Mouse (Mus musculus) adipocyte (in vitro differentiated cells): ENCODE results near the gene Cdc6.

ENCODE experiments used
- DNase-seq: peaks from one replicate; pipeline ENCODE4 v3.0.0-alpha.2; 2016; ENCODE audit warnings: low spot score

Gene Cdc6

GRCm38 (mm10) chr11:98943741-98944461, 36.3 kb downstream of the Cdc6 start:
- peak; percentile 55 for DNase-seq

- DNase-seq, result no peak
These were observed 37.5 kb downstream of the Cdc6 start for GRCm38 (mm10) chr11:98944897-98945604.

- DNase-seq, result peak; percentile 61
These were observed 38.0 kb downstream of the Cdc6 start for GRCm38 (mm10) chr11:98945605-98945977.

DNA sequence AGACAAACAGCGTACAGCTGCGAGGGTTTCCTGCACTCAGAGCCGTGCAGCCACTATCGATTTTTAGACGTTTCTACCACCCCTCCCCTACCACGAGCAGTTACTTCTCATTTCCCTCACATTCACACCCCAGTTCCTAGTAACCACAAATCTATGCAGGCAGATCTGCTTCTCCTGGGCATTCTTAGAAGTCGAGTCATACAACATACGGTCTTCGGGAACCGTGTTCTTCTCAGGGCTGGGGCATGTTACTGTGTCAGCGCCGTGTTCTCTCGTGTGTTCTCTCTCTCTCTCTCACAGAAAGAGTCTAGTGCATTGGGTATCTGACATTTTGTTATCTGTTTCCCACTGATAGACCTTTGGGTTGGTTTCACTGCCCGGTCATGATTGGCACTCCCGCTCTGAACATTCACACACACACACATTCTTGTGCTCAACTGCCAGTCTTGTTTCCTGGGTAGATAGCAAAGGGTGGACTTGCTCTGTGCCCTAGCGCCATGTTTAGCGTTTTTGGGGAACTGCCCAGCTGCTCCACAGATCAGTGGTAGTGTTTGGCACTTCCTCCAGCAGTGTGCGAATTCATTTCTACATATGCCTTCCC, 40.5 kb downstream of the Cdc6 start:
- DNase-seq, result peak; percentile 72

- DNase-seq, result no peak
These were observed 41.8 kb downstream of the Cdc6 start for GRCm38 (mm10) chr11:98949242-98949957.

- DNase-seq, result peak; percentile 60
These were observed 42.4 kb downstream of the Cdc6 start for GRCm38 (mm10) chr11:98949958-98950460.

- no peak for DNase-seq
These were observed 42.9 kb downstream of the Cdc6 start for GRCm38 (mm10) chr11:98950484-98950883.

- peak; percentile 97 for DNase-seq
These were observed 43.7 kb downstream of the Cdc6 start for GRCm38 (mm10) chr11:98951026-98951906.

GRCm38 (mm10) chr11:98952111-98952510, 44.5 kb downstream of the Cdc6 start:
- no peak for DNase-seq

GRCm38 (mm10) chr11:98952736-98953135, 45.1 kb downstream of the Cdc6 start:
- DNase-seq, result no peak

DNA sequence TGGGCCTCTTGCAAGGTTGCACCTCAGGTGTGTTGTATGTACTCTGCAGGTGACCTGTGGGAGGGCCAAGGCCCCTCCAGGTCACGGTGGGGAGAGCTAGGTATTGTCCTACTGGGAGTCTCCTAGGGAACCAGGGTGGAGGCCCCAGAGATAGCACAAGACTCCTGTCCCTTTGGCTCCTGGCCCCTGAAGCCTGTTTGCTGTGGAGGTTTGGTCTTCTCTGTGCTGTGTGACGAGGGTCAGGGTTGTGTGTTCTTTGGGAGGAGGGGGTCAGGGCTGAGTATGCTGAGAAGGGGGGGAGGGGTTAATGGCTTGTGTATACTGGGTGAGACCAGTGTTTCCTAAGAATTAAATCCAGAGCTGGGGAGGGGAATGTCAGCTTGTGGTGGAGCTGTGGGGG, 45.8 kb downstream of the Cdc6 start:
- DNase-seq, result peak; percentile 60

GRCm38 (mm10) chr11:98953835-98954320, 46.3 kb downstream of the Cdc6 start:
- DNase-seq, result no peak

GRCm38 (mm10) chr11:98954373-98954772, 46.8 kb downstream of the Cdc6 start:
- peak; percentile 79 for DNase-seq

GRCm38 (mm10) chr11:98954801-98955706, 47.5 kb downstream of the Cdc6 start:
- DNase-seq, result no peak

GRCm38 (mm10) chr11:98955707-98956235, 48.2 kb downstream of the Cdc6 start:
- no peak for DNase-seq

DNA sequence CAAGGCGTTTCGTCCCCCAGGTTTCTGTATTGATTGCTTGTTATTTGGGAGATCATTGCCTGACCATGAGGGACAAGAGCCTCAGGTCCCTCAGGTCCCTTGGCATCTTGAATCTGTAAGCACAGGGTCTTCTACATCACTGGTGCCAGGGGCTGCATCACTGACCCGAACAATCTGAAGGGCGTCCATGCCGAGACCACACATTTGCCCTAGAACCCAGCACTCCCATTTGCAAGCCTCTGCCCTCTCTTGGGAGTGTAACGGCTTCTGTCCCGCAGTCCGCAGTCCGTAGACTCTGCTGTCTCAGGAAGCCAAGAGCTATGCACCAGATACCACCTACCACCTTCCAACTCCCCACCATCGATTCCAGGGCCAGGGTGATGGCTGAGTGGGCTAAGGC, 48.7 kb downstream of the Cdc6 start:
- DNase-seq, result no peak

- peak; percentile 83 for DNase-seq
These were observed 52.1 kb downstream of the Cdc6 start for GRCm38 (mm10) chr11:98959437-98960312.

- peak; percentile 71 for DNase-seq
These were observed 52.8 kb downstream of the Cdc6 start for GRCm38 (mm10) chr11:98960313-98960906.
